Mouse (Mus musculus) forebrain, postnatal 0 days (tissue): ENCODE data around the gene Col13a1. TPM values are rescaled to one million over a fixed set of nuclear protein-coding genes. Genes with fewer than 3 reads are reported as not detected.
A peak's percentile ranks its signal among the peaks of the same experiment; 100 is the strongest.

ENCODE experiments used
- ATAC-seq: fragments of 200-750 bp; cut with Nextera tagmentation; 2 replicates; pipeline ENCODE4 v1.8.0; 2017; ENCODE audit warnings: mild to moderate bottlenecking, moderate library complexity
- DNase-seq: peaks from one replicate; pipeline ENCODE4 v3.0.0-alpha.2; 2015
- H3K27ac ChIP-seq: fragments of 300-500 bp; sonication (generic); 2 replicates; pipeline ENCODE4 v1.5.1; 2014; ENCODE audit warnings: low read depth, mild to moderate bottlenecking, antibody characterized with exemption, low read length, moderate library complexity, mixed read lengths
- H3K27me3 ChIP-seq: fragments of 300-500 bp; sonication (generic); 2 replicates; pipeline ENCODE4 v1.6.1; 2014; ENCODE audit warnings: mild to moderate bottlenecking, low read length, mixed read lengths; ENCODE audit not compliant: insufficient read depth
- H3K36me3 ChIP-seq: fragments of 300-500 bp; sonication (generic); 2 replicates; pipeline ENCODE4 v1.6.1; 2014; ENCODE audit warnings: mild to moderate bottlenecking, moderate library complexity; ENCODE audit not compliant: insufficient read depth
- H3K4me1 ChIP-seq: fragments of 300-500 bp; sonication (generic); 2 replicates; pipeline ENCODE4 v1.6.1; 2014; ENCODE audit warnings: antibody characterized with exemption; ENCODE audit not compliant: insufficient read depth
- H3K4me2 ChIP-seq: fragments of 300-500 bp; sonication (generic); 2 replicates; pipeline ENCODE4 v1.6.1; 2014; ENCODE audit warnings: low read depth, mild to moderate bottlenecking, moderate library complexity
- H3K4me3 ChIP-seq: fragments of 300-500 bp; sonication (generic); 2 replicates; pipeline ENCODE4 v1.5.1; 2014; ENCODE audit warnings: low read depth, low read length, mixed read lengths
- H3K9ac ChIP-seq: fragments of 300-500 bp; sonication (generic); 2 replicates; pipeline ENCODE4 v1.6.1; 2014; ENCODE audit warnings: mild to moderate bottlenecking
- H3K9me3 ChIP-seq: fragments of 300-500 bp; sonication (generic); 2 replicates; pipeline ENCODE4 v1.6.1; 2016; ENCODE audit warnings: low read length
- CTCF ChIP-seq: sonication (generic); IDR thresholded peaks from 2 replicates; pipeline ENCODE4 v1.5.1; 2016; ENCODE audit warnings: antibody characterized with exemption, control low read depth, low read depth
- WGBS: fragments of 180-500 bp; shearing (Covaris S2); extraction: QIAGEN DNeasy Blood & Tissue Kit; methylation state at CpG from one replicate; pipeline ENCODE4 v1.1.7; 2014; 5-methylcytosine and 5-hydroxymethylcytosine counted together
- polyA plus RNA-seq: library from polyadenylated mRNA; unstranded; fragments of >200 nt; fragmentation: Nextera tagmentation; extraction: Ambion mirVana; gene quantifications from 2 replicates; pipeline ENCODE4 v1.2.1, GENCODE M21; 2015
- total RNA-seq: library from RNA; depleted of rRNA; stranded (reverse); fragments of >200 nt; gene quantifications from 2 replicates; pipeline ENCODE4 v1.2.3, GENCODE M21; 2014

Col13a1 gene
- total and polyA plus RNA-seq, 2 experiments from 2014 or later, result 1.1 to 3.7 TPM

- Histone ChIP-seq H3K9me3 (no peaks in the 10 kb centered on the region), H3K4me3 (no peak overlapping the region), H3K4me2 (no peak overlapping the region), H3K9ac (no peak overlapping the region), H3K4me1 (no peaks in the 10 kb centered on the region), H3K36me3 (no peaks in the 10 kb centered on the region), H3K27me3 (no peaks in the 10 kb centered on the region), H3K27ac (no peak overlapping the region)
- WGBS, result 56% methylated on average over 5 of the region's 5 CpGs
- TF ChIP-seq CTCF, result no peak
- DNase-seq, result no peak
- no peak for ATAC-seq
Observed at GRCm38 (mm10) chr10:61825536-61825935, 153.4 kb downstream of the Col13a1 start.

DNA sequence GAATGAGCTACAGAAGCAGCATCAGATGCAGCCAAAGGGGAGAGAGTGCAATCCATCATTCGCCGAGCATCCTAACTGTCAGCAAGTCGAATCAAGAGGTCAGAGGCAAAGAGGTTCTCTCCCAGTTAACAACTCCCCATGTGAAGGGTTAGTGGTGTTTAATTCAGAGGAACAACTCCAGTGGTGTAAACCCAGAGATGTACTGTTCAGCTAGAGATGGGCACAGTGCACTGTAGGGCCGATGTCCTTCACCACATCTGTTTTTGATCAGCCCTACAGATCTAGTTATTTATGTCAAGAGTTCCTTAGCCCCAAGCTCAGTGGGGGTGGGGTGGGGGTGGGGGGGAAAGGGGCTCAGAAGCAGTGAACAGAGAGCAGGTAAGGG, 155.2 kb downstream of the Col13a1 start:
- Histone ChIP-seq H3K4me1 (no peaks in the 10 kb centered on the region), H3K9ac (no peak overlapping the region)
- 87% methylated on average over 4 of the region's 4 CpGs for WGBS

DNA sequence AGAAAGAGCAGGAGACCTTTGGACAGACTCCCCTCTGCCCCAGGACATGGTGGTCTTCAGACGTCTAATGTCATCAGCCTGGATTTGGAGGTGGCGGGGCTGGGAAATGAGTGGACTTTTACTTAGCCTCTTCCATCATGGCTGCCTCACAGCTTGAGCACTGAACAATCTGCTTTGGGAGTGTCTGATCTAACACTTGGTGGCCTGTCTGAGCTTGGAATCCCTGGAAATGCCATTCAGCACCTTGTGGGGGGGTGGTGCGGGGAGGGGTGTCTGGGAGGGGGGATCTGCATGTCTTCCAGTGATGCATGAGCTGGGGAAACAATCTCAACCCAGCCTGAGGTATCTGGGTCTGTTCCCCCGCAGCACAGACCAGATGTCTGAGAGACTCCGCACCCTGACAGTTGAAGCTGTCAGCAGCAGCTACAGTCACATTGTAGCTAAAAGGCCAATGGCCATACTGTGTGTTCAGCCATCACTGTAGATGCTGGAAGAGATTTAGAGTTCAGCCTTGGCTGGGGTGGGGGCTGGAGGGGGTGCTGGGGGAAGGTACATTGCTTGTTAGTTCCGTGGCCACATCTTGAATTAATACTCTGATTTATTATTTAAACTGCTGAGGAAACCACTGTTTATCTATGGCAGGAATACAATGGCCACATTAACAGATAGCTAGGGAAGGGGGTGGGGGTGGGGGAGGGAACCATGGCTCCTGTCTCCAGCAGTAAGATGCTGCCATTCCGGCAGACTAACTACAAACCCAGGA, 155.8 kb downstream of the Col13a1 start:
- H3K4me3 ChIP-seq, result no peak overlapping the region
- H3K9me3 ChIP-seq, result no peaks in the 10 kb centered on the region
- no peak for DNase-seq
- H3K27me3 ChIP-seq, result no peaks in the 10 kb centered on the region
- H3K36me3 ChIP-seq, result no peaks in the 10 kb centered on the region
- no peak overlapping the region for H3K27ac ChIP-seq
- 75% methylated on average over 7 of the region's 7 CpGs for WGBS
- no peak overlapping the region for H3K9ac ChIP-seq
- no peak for ATAC-seq
- TF ChIP-seq CTCF, result no peak
- H3K4me1 ChIP-seq, result no peaks in the 10 kb centered on the region
- no peak overlapping the region for H3K4me2 ChIP-seq

More for the DNA sequence above, 155.2 kb downstream of the Col13a1 start:
- Histone ChIP-seq H3K27ac (no peak overlapping the region), H3K36me3 (no peaks in the 10 kb centered on the region), H3K27me3 (no peaks in the 10 kb centered on the region), H3K4me2 (no peak overlapping the region), H3K4me3 (no peak overlapping the region), H3K9me3 (no peaks in the 10 kb centered on the region)
- no peak for ATAC-seq
- DNase-seq, result no peak
- no peak for TF ChIP-seq CTCF

- H3K9ac ChIP-seq, result no peak overlapping the region
- H3K4me2 ChIP-seq, result no peak overlapping the region
- TF ChIP-seq CTCF, result peak; percentile 46
- no peaks in the 10 kb centered on the region for H3K36me3 ChIP-seq
- no peaks in the 10 kb centered on the region for H3K27me3 ChIP-seq
- 64% methylated on average over 9 of the region's 9 CpGs for WGBS
- DNase-seq (no peak), ATAC-seq (no peak)
- no peak overlapping the region for H3K27ac ChIP-seq
- H3K9me3 ChIP-seq, result no peaks in the 10 kb centered on the region
- no peaks in the 10 kb centered on the region for H3K4me1 ChIP-seq
- no peak overlapping the region for H3K4me3 ChIP-seq
Observed at GRCm38 (mm10) chr10:61820050-61820449, 158.9 kb downstream of the Col13a1 start.

DNA sequence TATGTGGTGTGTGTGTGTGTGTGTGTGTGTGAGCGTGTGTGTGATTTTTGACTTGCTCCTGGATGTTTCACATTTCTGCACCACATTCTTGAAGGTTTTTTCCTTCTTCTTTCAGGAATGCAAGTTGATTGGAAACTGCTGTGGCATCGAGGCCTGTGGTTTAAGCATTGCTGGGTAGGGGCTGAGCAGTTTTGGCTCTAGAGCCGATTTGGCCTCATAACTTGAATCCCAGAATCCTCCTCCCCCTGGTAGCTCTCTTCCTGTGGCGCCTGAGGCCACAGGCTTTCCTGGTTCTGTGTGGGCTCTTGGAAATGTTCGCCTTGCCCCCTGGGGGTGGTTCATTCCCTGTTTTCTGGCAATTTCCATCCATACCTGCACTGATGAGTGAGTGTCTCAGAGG, 166.9 kb downstream of the Col13a1 start:
- TF ChIP-seq CTCF, result no peak
- DNase-seq (no peak), ATAC-seq (no peak)
- Histone ChIP-seq H3K4me2 (no peak overlapping the region), H3K36me3 (no peaks in the 10 kb centered on the region), H3K27ac (no peak overlapping the region), H3K27me3 (no peaks in the 10 kb centered on the region), H3K4me3 (no peak overlapping the region), H3K9me3 (no peaks in the 10 kb centered on the region), H3K9ac (no peak overlapping the region), H3K4me1 (no peaks in the 10 kb centered on the region)
- 78% methylated on average over 5 of the region's 5 CpGs for WGBS

DNA sequence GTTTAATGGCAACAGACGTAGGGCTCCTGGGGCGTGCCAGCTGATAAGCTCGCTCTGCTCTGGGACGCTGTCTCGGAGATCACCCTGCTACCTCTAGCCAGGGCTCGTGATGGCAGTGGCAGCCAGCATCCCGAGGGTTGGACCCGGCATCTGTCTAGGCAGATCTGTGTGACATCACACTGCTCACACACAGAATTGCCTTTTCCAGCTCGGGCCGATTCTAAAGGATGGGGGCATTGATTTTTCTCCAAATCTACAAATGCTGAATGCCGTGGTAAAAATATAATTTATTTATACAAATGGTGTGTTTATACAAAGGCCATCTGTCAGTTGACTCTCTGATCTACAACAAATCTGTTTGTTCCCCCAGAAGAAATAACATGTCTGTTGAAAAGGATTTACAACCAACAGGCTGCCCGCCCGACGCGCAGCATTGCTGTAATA, 180.8 kb downstream of the Col13a1 start:
- Histone ChIP-seq H3K27me3 (no peaks in the 10 kb centered on the region), H3K9me3 (no peaks in the 10 kb centered on the region), H3K9ac (no peak overlapping the region), H3K4me1 (no peaks in the 10 kb centered on the region), H3K4me3 (no peak overlapping the region), H3K27ac (no peak overlapping the region), H3K36me3 (no peaks in the 10 kb centered on the region), H3K4me2 (peak overlapping the region; percentile 23; the same call in 1 of the 2 replicates)
- peak; percentile 88 for ATAC-seq
- TF ChIP-seq CTCF, result no peak
- WGBS, result 59% methylated on average over 15 of the region's 15 CpGs
- peak; percentile 63 for DNase-seq

DNA sequence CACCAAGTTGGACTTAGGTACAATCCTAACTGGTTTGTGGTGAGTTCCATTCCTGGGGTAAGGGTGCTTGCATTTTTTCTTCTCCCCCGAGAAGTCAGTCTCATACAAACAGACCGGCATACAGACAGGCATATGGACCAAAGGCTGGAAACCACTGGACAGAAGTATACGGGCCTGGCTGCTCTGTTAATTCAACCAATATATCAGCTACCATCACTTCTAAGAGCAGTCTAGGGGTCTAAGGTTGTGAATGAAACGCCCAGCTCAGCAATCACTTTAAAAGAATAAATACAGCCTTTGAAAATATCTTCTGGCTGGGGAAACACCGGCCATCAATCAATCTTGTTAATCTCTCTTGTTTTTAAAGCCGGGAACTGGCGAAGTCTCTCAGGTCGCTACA, 183.4 kb downstream of the Col13a1 start:
- 31% methylated on average over 8 of the region's 8 CpGs for WGBS
- no peaks in the 10 kb centered on the region for H3K27me3 ChIP-seq
- H3K4me1 ChIP-seq, result no peaks in the 10 kb centered on the region
- H3K9ac ChIP-seq, result no peak overlapping the region
- ATAC-seq (no peak), DNase-seq (no peak)
- H3K4me3 ChIP-seq, result no peak overlapping the region
- H3K9me3 ChIP-seq, result no peaks in the 10 kb centered on the region
- H3K36me3 ChIP-seq, result no peaks in the 10 kb centered on the region
- no peak overlapping the region for H3K27ac ChIP-seq
- no peak for TF ChIP-seq CTCF
- H3K4me2 ChIP-seq, result no peak overlapping the region
